26 mouse cellular contexts compared by ENCODE assay signal in the genomic region with DNA sequence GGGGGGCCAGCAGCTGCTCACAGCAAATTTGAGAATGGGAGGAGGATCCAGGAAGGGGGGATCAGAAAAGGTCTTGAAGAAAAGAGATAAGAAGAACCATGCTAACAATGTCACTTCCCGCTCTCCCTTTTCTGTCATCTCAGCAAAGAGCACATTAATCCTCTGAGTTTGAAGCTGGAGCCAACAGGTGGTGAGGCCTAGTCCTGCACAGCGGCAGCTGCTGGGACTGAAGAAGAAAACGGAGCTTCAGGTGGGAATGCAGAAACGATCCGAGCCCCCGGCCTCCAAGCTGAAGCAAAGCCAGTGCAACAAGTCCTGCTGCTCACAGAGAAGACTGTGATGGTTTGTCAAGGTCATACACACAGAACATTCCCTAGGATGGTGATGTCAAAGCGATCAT. TPM values are rescaled to one million over a fixed set of nuclear protein-coding genes. Genes with fewer than 3 reads are reported as not detected.
DNase-seq lines count a peak whose midpoint lies in the region; ATAC-seq and TF ChIP-seq lines count a peak whose summit lies in the region.
"Had no signal": no experiment of that assay in that cellular context is flagged by ENCODE, and none has a peak within 500 bp of the region (broad histone marks: within the 10 kb centered on the region; RNA-seq: fewer than 3 reads in every experiment).

No protein-coding gene starts in this region.

- peak; percentile 20 for DNase-seq in embryonic facial prominence, embryonic 11.5 days (ENCODE audit: low spot score)
- no peak for DNase-seq in embryonic facial prominence, embryonic 10.5 days (ENCODE audit: low spot score)
- DNase-seq in retina, embryonic 14.5 days (ENCODE audit: low spot score) = peak; percentile 1
- DNase-seq in retina, postnatal 1 day = no peak
- DNase-seq in lung, adult 2 months = no peak
- DNase-seq: adrenal gland, adult 8-10 months; adrenal gland, postnatal 14 days; adrenal gland, postnatal 36 days; B cell, adult 2 months; cerebellum, adult 11-12 months; cerebellum, adult 2 months; cerebellum, adult 9-10 months; cerebellum, postnatal 25 days had no signal

- H3K4me1 ChIP-seq in embryonic facial prominence, embryonic 11.5 days (ENCODE audit: control insufficient read depth, insufficient read depth, low read length) = 0 out of 2 replicates have a peak, but pooled peaks cover 2% of the 10 kb centered on the region
- 0 out of 2 replicates have a peak, but pooled peaks cover 6% of the 10 kb centered on the region for H3K4me1 ChIP-seq in embryonic facial prominence, embryonic 10.5 days
- no peaks in the 10 kb centered on the region for H3K4me1 ChIP-seq in lung, adult 2 months (ENCODE audit: control insufficient read depth, insufficient read depth, low read length)
- H3K4me1 ChIP-seq: embryonic facial prominence, embryonic 12.5 days; embryonic facial prominence, embryonic 15.5 days; forebrain, embryonic 12.5 days had no signal

- ATAC-seq in embryonic facial prominence, embryonic 11.5 days (replicated peaks; ENCODE audit: insufficient number of reproducible peaks, low FRiP score, low TSS enrichment, low read depth) = no peak
- ATAC-seq: activated CD4-positive, CD25-positive, alpha-beta regulatory T cell, adult 4 months; CD4-positive, CD25-positive, alpha-beta regulatory T cell, adult 4 months; forebrain, embryonic 14.5 days; forebrain, embryonic 16.5 days; Patski had no signal

- TF ChIP-seq POLR2A in myocyte (IDR thresholded peaks at IDR 0.05; ENCODE audit: insufficient read length, low read depth) = no peak
- no peak for TF ChIP-seq POLR2A in lung, adult 2 months (IDR thresholded peaks at IDR 0.05; ENCODE audit: borderline replicate concordance, extremely low read depth, low read depth, low read length)

- no peak overlapping the region for H3K9ac ChIP-seq in embryonic facial prominence, embryonic 11.5 days (replicated peaks; ENCODE audit: low read length)
- H3K9ac ChIP-seq: embryonic facial prominence, embryonic 12.5 days; embryonic facial prominence, embryonic 15.5 days; forebrain, embryonic 12.5 days had no signal

- no peaks in the 10 kb centered on the region for H3K79me2 ChIP-seq in myocyte (ENCODE audit: control insufficient read depth, insufficient read depth)

- H3K36me3 ChIP-seq in embryonic facial prominence, embryonic 11.5 days (replicated peaks; ENCODE audit: control insufficient read depth, insufficient read depth, low read depth, low read length) = no peaks in the 10 kb centered on the region
- no peaks in the 10 kb centered on the region for H3K36me3 ChIP-seq in embryonic facial prominence, embryonic 10.5 days (replicated peaks)
- no peaks in the 10 kb centered on the region for H3K36me3 ChIP-seq in myocyte (ENCODE audit: control insufficient read depth, insufficient read depth)
- H3K36me3 ChIP-seq: embryonic facial prominence, embryonic 12.5 days; embryonic facial prominence, embryonic 15.5 days; forebrain, embryonic 10.5 days; forebrain, embryonic 12.5 days; G1E had no signal

- WGBS in embryonic facial prominence, embryonic 11.5 days = 83% methylated on average over 7 of the region's 7 CpGs
- 81% methylated on average over 7 of the region's 7 CpGs for WGBS in embryonic facial prominence, embryonic 10.5 days
- 59% methylated on average over 7 of the region's 7 CpGs for WGBS in lung, adult 2 months

- no peak overlapping the region for H3ac ChIP-seq in myocyte (ENCODE audit: control insufficient read depth, insufficient read length)

- H3K4me2 ChIP-seq in embryonic facial prominence, embryonic 11.5 days (ENCODE audit: low read depth, low read length) = no peak overlapping the region
- H3K4me2 ChIP-seq in myocyte (ENCODE audit: low read depth) = no peak overlapping the region
- H3K4me2 ChIP-seq: embryonic facial prominence, embryonic 12.5 days; embryonic facial prominence, embryonic 15.5 days; forebrain, embryonic 12.5 days had no signal

- TF ChIP-seq CTCF in lung, adult 2 months (IDR thresholded peaks at IDR 0.05; ENCODE audit: insufficient read depth, low read length) = no peak

- H3K27ac ChIP-seq in embryonic facial prominence, embryonic 11.5 days (replicated peaks; ENCODE audit: low read depth, low read length) = no peak overlapping the region
- H3K27ac ChIP-seq in embryonic facial prominence, embryonic 10.5 days (replicated peaks) = no peak overlapping the region
- H3K27ac ChIP-seq: embryonic facial prominence, embryonic 12.5 days; embryonic facial prominence, embryonic 15.5 days; forebrain, embryonic 10.5 days; forebrain, embryonic 12.5 days had no signal

- no peak overlapping the region for H3K4me3 ChIP-seq in embryonic facial prominence, embryonic 11.5 days (ENCODE audit: low read depth, low read length)
- no peak overlapping the region for H3K4me3 ChIP-seq in embryonic facial prominence, embryonic 10.5 days
- no peak overlapping the region for H3K4me3 ChIP-seq in myocyte
- no peak overlapping the region for H3K4me3 ChIP-seq in lung, adult 2 months (replicated peaks; ENCODE audit: extremely low read depth, low read depth, low read length)
- H3K4me3 ChIP-seq: embryonic facial prominence, embryonic 12.5 days; embryonic facial prominence, embryonic 15.5 days; erythroblast, embryonic 14.5 days; forebrain, embryonic 10.5 days; forebrain, embryonic 12.5 days had no signal

- H3K9me3 ChIP-seq in embryonic facial prominence, embryonic 11.5 days (replicated peaks; ENCODE audit: control insufficient read depth, low read length) = no peaks in the 10 kb centered on the region
- no peaks in the 10 kb centered on the region for H3K9me3 ChIP-seq in embryonic facial prominence, embryonic 10.5 days
- H3K9me3 ChIP-seq: embryonic facial prominence, embryonic 12.5 days; embryonic facial prominence, embryonic 15.5 days; forebrain, embryonic 10.5 days; forebrain, embryonic 12.5 days had no signal

- no peaks in the 10 kb centered on the region for H3K27me3 ChIP-seq in embryonic facial prominence, embryonic 11.5 days (ENCODE audit: control insufficient read depth, insufficient read depth, low read length)
- H3K27me3 ChIP-seq in embryonic facial prominence, embryonic 10.5 days (replicated peaks; ENCODE audit: low read depth, poor library complexity, severe bottlenecking) = no peaks in the 10 kb centered on the region
- H3K27me3 ChIP-seq in myocyte (ENCODE audit: control insufficient read depth, insufficient read depth, insufficient read length) = no peaks in the 10 kb centered on the region
- H3K27me3 ChIP-seq: CH12.LX; embryonic facial prominence, embryonic 12.5 days; embryonic facial prominence, embryonic 15.5 days; forebrain, embryonic 12.5 days; Patski had no signal

TF ChIP-seq in myocyte, 11 proteins besides CTCF, POLR2A, EP300 and RAD21:
- TF ChIP-seq MYOD1 (IDR thresholded peaks at IDR 0.05; ENCODE audit: control insufficient read depth in 1 of 3, insufficient read length in 2 of 3, low read depth in 2 of 3) (peak in 1 of 3 experiments; percentile 28), TCF12 (IDR thresholded peaks at IDR 0.05; ENCODE audit: insufficient read depth, poor library complexity, severe bottlenecking) (peak; percentile 17), TCF3 (IDR thresholded peaks at IDR 0.05; ENCODE audit: insufficient read length, low read depth) (no peak)

RNA-seq across cellular contexts. Expression of a gene that starts 34.3 kb away (rescaled TPM):
- 0.04 and 0.43 TPM in 2 replicates for polyA plus RNA-seq in embryonic facial prominence, embryonic 11.5 days (2014; fragmentation: Nextera tagmentation; extraction: Ambion mirVana)
- polyA plus RNA-seq in embryonic facial prominence, embryonic 10.5 days (2016; fragmentation: Nextera tagmentation; extraction: Ambion mirVana) = 0.29 and 0.47 TPM in 2 replicates
- not detected for polyA plus RNA-seq in myocyte (2012; fragmentation: generic; extraction: Trizol)
- polyA plus RNA-seq in lung, adult 2 months (2012; rRNA removed) = 0.68 and 1.2 TPM in 2 replicates
- polyA plus RNA-seq: activated CD4-positive, CD25-positive, alpha-beta regulatory T cell, adult 4 months; CD4-positive, CD25-positive, alpha-beta regulatory T cell, adult 4 months; erythroblast, embryonic 14.5 days; G1E had no signal

Comparison
In these comparisons a context has a peak if more than half of its experiments do, and no peak if none do; other contexts are left out.
1. DNase-seq: peak in embryonic facial prominence, embryonic 11.5 days (single experiment) and retina, embryonic 14.5 days (single experiment); none in embryonic facial prominence, embryonic 10.5 days (single experiment), retina, postnatal 1 day (single experiment) and lung, adult 2 months (single experiment).